Mouse (Mus musculus): Measurements from ENCODE around the gene Fstl3. TPM values are rescaled to one million over a fixed set of nuclear protein-coding genes. Genes with fewer than 3 reads are reported as not detected.

Fstl3 gene
- total and polyA plus RNA-seq, 2 experiments from 2014 or later, result 13.2 to 28.0 TPM

- DNase-seq (ENCODE audit: low spot score) (no peak), ATAC-seq (ENCODE audit: insufficient read depth, low read depth) (no peak)
- 60% methylated on average over 17 of the region's 17 CpGs for WGBS
- Histone ChIP-seq H3K9ac (replicated peaks; ENCODE audit: low read depth, low read length) (no peak overlapping the region), H3K4me1 (ENCODE audit: control insufficient read depth, insufficient read depth) (peaks cover 3% of the 10 kb centered on the region; the same call in 1 of the 2 replicates), H3K27me3 (ENCODE audit: control insufficient read depth, insufficient read depth, low read length) (no peaks in the 10 kb centered on the region), H3K9me3 (replicated peaks; ENCODE audit: control insufficient read depth, low read length) (no peaks in the 10 kb centered on the region), H3K27ac (ENCODE audit: low read depth) (no peak overlapping the region; the same call in 1 of the 2 replicates), H3K4me2 (ENCODE audit: low read depth, low read length) (no peak overlapping the region), H3K4me3 (ENCODE audit: low read depth, low read length) (no peak overlapping the region), H3K36me3 (replicated peaks; ENCODE audit: control insufficient read depth, insufficient read depth, low read length) (peaks cover 11% of the 10 kb centered on the region)
- TF ChIP-seq CTCF (IDR thresholded peaks at IDR 0.05; ENCODE audit: low read depth) (no peak), EP300 (IDR thresholded peaks at IDR 0.05; ENCODE audit: low read depth) (no peak)
Observed at GRCm38 (mm10) chr10:79822372-79822771, 45.3 kb downstream of the Fstl3 start.

- DNase-seq (ENCODE audit: low spot score), result no peak
- H3K4me1 ChIP-seq (ENCODE audit: control insufficient read depth, insufficient read depth), result peaks cover 3% of the 10 kb centered on the region; the same call in 1 of the 2 replicates
- peaks cover 11% of the 10 kb centered on the region for H3K36me3 ChIP-seq (replicated peaks; ENCODE audit: control insufficient read depth, insufficient read depth, low read length)
- 74% methylated on average over 6 of the region's 6 CpGs for WGBS
- no peak overlapping the region for H3K4me3 ChIP-seq (ENCODE audit: low read depth, low read length)
- H3K9me3 ChIP-seq (replicated peaks; ENCODE audit: control insufficient read depth, low read length), result no peaks in the 10 kb centered on the region
- no peak for TF ChIP-seq EP300 (IDR thresholded peaks at IDR 0.05; ENCODE audit: low read depth)
- TF ChIP-seq CTCF (IDR thresholded peaks at IDR 0.05; ENCODE audit: low read depth), result no peak
- H3K9ac ChIP-seq (replicated peaks; ENCODE audit: low read depth, low read length), result no peak overlapping the region
- no peak overlapping the region for H3K27ac ChIP-seq (ENCODE audit: low read depth)
- ATAC-seq (ENCODE audit: insufficient read depth, low read depth), result no peak
- H3K27me3 ChIP-seq (ENCODE audit: control insufficient read depth, insufficient read depth, low read length), result no peaks in the 10 kb centered on the region
- no peak overlapping the region for H3K4me2 ChIP-seq (ENCODE audit: low read depth, low read length)
Observed at GRCm38 (mm10) chr10:79823011-79823410, 45.9 kb downstream of the Fstl3 start.

GRCm38 (mm10) chr10:79824413-79824812 is 47.3 kb downstream of the Fstl3 start:
- H3K4me2 ChIP-seq (ENCODE audit: low read depth, low read length), result peak overlapping the region; percentile 40
- ATAC-seq (ENCODE audit: insufficient read depth, low read depth), result peak; percentile 52; the same call in 1 of the 2 replicates

GRCm38 (mm10) chr10:79831583-79831982 is 54.5 kb downstream of the Fstl3 start:
- Histone ChIP-seq H3K9me3 (replicated peaks; ENCODE audit: control insufficient read depth, low read length) (no peaks in the 10 kb centered on the region), H3K27ac (ENCODE audit: low read depth) (no peak overlapping the region), H3K27me3 (ENCODE audit: control insufficient read depth, insufficient read depth, low read length) (no peaks in the 10 kb centered on the region), H3K4me2 (ENCODE audit: low read depth, low read length) (no peak overlapping the region), H3K4me1 (ENCODE audit: control insufficient read depth, insufficient read depth) (0 out of 2 replicates have a peak, but pooled peaks cover 4% of the 10 kb centered on the region), H3K4me3 (ENCODE audit: low read depth, low read length) (no peak overlapping the region), H3K36me3 (replicated peaks; ENCODE audit: control insufficient read depth, insufficient read depth, low read length) (no peaks in the 10 kb centered on the region), H3K9ac (replicated peaks; ENCODE audit: low read depth, low read length) (no peak overlapping the region)
- no peak for ATAC-seq (ENCODE audit: insufficient read depth, low read depth)
- DNase-seq (ENCODE audit: low spot score), result no peak
- TF ChIP-seq CTCF (IDR thresholded peaks at IDR 0.05; ENCODE audit: low read depth), result no peak
- no peak for TF ChIP-seq EP300 (IDR thresholded peaks at IDR 0.05; ENCODE audit: low read depth)
- whole genome bisulfite sequencing, result 78% methylated on average over 3 of the region's 3 CpGs

More at GRCm38 (mm10) chr10:79824413-79824812, 47.3 kb downstream of the Fstl3 start:
- H3K4me1 ChIP-seq (ENCODE audit: control insufficient read depth, insufficient read depth), result peaks cover 3% of the 10 kb centered on the region; the same call in 1 of the 2 replicates
- peak overlapping the region; percentile 67 for H3K27ac ChIP-seq (ENCODE audit: low read depth)
- no peak overlapping the region for H3K4me3 ChIP-seq (ENCODE audit: low read depth, low read length)
- TF ChIP-seq EP300 (IDR thresholded peaks at IDR 0.05; ENCODE audit: low read depth) (no peak), CTCF (IDR thresholded peaks at IDR 0.05; ENCODE audit: low read depth) (no peak)
- no peaks in the 10 kb centered on the region for H3K9me3 ChIP-seq (replicated peaks; ENCODE audit: control insufficient read depth, low read length)
- peaks cover 6% of the 10 kb centered on the region for H3K36me3 ChIP-seq (replicated peaks; ENCODE audit: control insufficient read depth, insufficient read depth, low read length)
- 34% methylated on average over 6 of the region's 6 CpGs for WGBS
- H3K27me3 ChIP-seq (ENCODE audit: control insufficient read depth, insufficient read depth, low read length), result no peaks in the 10 kb centered on the region
- no peak overlapping the region for H3K9ac ChIP-seq (replicated peaks; ENCODE audit: low read depth, low read length)
- peak; percentile 52 for DNase-seq (ENCODE audit: low spot score)

Other genes starting within 250 kb of the Fstl3 start
Only the 30 nearest of the 34 such genes appear.
- gene Theg, start 189.9 kb upstream of the Fstl3 start, total RNA-seq (2014; rRNA removed; ENCODE audit: low replicate concordance), result not detected in 2 replicates
- gene Theg, start 189.9 kb upstream of the Fstl3 start, polyA plus RNA-seq (2015; fragmentation: Nextera tagmentation; extraction: Ambion mirVana), result not detected in 2 replicates
- gene C2cd4c, start 163.2 kb upstream of the Fstl3 start, total RNA-seq (2014; rRNA removed; ENCODE audit: low replicate concordance), result not detected in 2 replicates
- gene C2cd4c, start 163.2 kb upstream of the Fstl3 start, polyA plus RNA-seq (2015; fragmentation: Nextera tagmentation; extraction: Ambion mirVana), result not detected in 2 replicates
- 2.7 and 3.1 TPM in 2 replicates for gene Shc2, start 139.4 kb upstream of the Fstl3 start, total RNA-seq (2014; rRNA removed; ENCODE audit: low replicate concordance)
- gene Shc2, start 139.4 kb upstream of the Fstl3 start, polyA plus RNA-seq (2015; fragmentation: Nextera tagmentation; extraction: Ambion mirVana), result 1.1 and 1.2 TPM in 2 replicates
- gene Odf3l2, start 131.5 kb upstream of the Fstl3 start, total RNA-seq (2014; rRNA removed; ENCODE audit: low replicate concordance), result not detected in 2 replicates
- not detected in 2 replicates for gene Odf3l2, start 131.5 kb upstream of the Fstl3 start, polyA plus RNA-seq (2015; fragmentation: Nextera tagmentation; extraction: Ambion mirVana)
- gene Madcam1, start 112.7 kb upstream of the Fstl3 start, total RNA-seq (2014; rRNA removed; ENCODE audit: low replicate concordance), result not detected in 2 replicates
- gene Madcam1, start 112.7 kb upstream of the Fstl3 start, polyA plus RNA-seq (2015; fragmentation: Nextera tagmentation; extraction: Ambion mirVana), result 1.3 and 1.4 TPM in 2 replicates
- gene Tpgs1, start 107.9 kb upstream of the Fstl3 start, total RNA-seq (2014; rRNA removed; ENCODE audit: low replicate concordance), result 19.7 and 28.3 TPM in 2 replicates
- 43.6 and 45.3 TPM in 2 replicates for gene Tpgs1, start 107.9 kb upstream of the Fstl3 start, polyA plus RNA-seq (2015; fragmentation: Nextera tagmentation; extraction: Ambion mirVana)
- 162 and 183 TPM in 2 replicates for gene Cdc34, start 95.1 kb upstream of the Fstl3 start, total RNA-seq (2014; rRNA removed; ENCODE audit: low replicate concordance)
- gene Cdc34, start 95.1 kb upstream of the Fstl3 start, polyA plus RNA-seq (2015; fragmentation: Nextera tagmentation; extraction: Ambion mirVana), result 115 and 120 TPM in 2 replicates
- 2.4 and 2.5 TPM in 2 replicates for gene Gzmm, start 88.3 kb upstream of the Fstl3 start, total RNA-seq (2014; rRNA removed; ENCODE audit: low replicate concordance)
- 2.1 and 2.8 TPM in 2 replicates for gene Gzmm, start 88.3 kb upstream of the Fstl3 start, polyA plus RNA-seq (2015; fragmentation: Nextera tagmentation; extraction: Ambion mirVana)
- 1,449 and 1,606 TPM in 2 replicates for gene Bsg, start 72.8 kb upstream of the Fstl3 start, total RNA-seq (2014; rRNA removed; ENCODE audit: low replicate concordance)
- gene Bsg, start 72.8 kb upstream of the Fstl3 start, polyA plus RNA-seq (2015; fragmentation: Nextera tagmentation; extraction: Ambion mirVana), result 1,256 and 1,260 TPM in 2 replicates
- gene Hcn2, start 60.6 kb upstream of the Fstl3 start, total RNA-seq (2014; rRNA removed; ENCODE audit: low replicate concordance), result 3.5 and 5.5 TPM in 2 replicates
- gene Hcn2, start 60.6 kb upstream of the Fstl3 start, polyA plus RNA-seq (2015; fragmentation: Nextera tagmentation; extraction: Ambion mirVana), result 0.40 and 0.45 TPM in 2 replicates
- 36.9 and 56.2 TPM in 2 replicates for gene Polrmt, start 30.7 kb upstream of the Fstl3 start, total RNA-seq (2014; rRNA removed; ENCODE audit: low replicate concordance)
- gene Polrmt, start 30.7 kb upstream of the Fstl3 start, polyA plus RNA-seq (2015; fragmentation: Nextera tagmentation; extraction: Ambion mirVana), result 25.1 and 26.3 TPM in 2 replicates
- not detected in 2 replicates for gene Fgf22, start 22.2 kb upstream of the Fstl3 start, total RNA-seq (2014; rRNA removed; ENCODE audit: low replicate concordance)
- gene Fgf22, start 22.2 kb upstream of the Fstl3 start, polyA plus RNA-seq (2015; fragmentation: Nextera tagmentation; extraction: Ambion mirVana), result 0.14 TPM in 1 of 2 replicates, not detected in the other
- gene Rnf126, start 10.3 kb upstream of the Fstl3 start, total RNA-seq (2014; rRNA removed; ENCODE audit: low replicate concordance), result 38.6 and 67.5 TPM in 2 replicates
- gene Rnf126, start 10.3 kb upstream of the Fstl3 start, polyA plus RNA-seq (2015; fragmentation: Nextera tagmentation; extraction: Ambion mirVana), result 35.9 and 37.6 TPM in 2 replicates
- gene Prss57, start 13.7 kb downstream of the Fstl3 start, total RNA-seq (2014; rRNA removed; ENCODE audit: low replicate concordance), result 1.3 and 1.4 TPM in 2 replicates
- not detected in 2 replicates for gene Prss57, start 13.7 kb downstream of the Fstl3 start, polyA plus RNA-seq (2015; fragmentation: Nextera tagmentation; extraction: Ambion mirVana)
- gene Palm, start 16.3 kb downstream of the Fstl3 start, total RNA-seq (2014; rRNA removed; ENCODE audit: low replicate concordance), result 31.2 and 52.3 TPM in 2 replicates
- 39.8 and 44.0 TPM in 2 replicates for gene Palm, start 16.3 kb downstream of the Fstl3 start, polyA plus RNA-seq (2015; fragmentation: Nextera tagmentation; extraction: Ambion mirVana)
- gene Misp, start 43.7 kb downstream of the Fstl3 start, total RNA-seq (2014; rRNA removed; ENCODE audit: low replicate concordance), result not detected in 2 replicates
- 0.08 and 0.41 TPM in 2 replicates for gene Misp, start 43.7 kb downstream of the Fstl3 start, polyA plus RNA-seq (2015; fragmentation: Nextera tagmentation; extraction: Ambion mirVana)
- gene Ptbp1, start 77.2 kb downstream of the Fstl3 start, total RNA-seq (2014; rRNA removed; ENCODE audit: low replicate concordance), result 186 and 196 TPM in 2 replicates
- gene Ptbp1, start 77.2 kb downstream of the Fstl3 start, polyA plus RNA-seq (2015; fragmentation: Nextera tagmentation; extraction: Ambion mirVana), result 39.8 and 40.4 TPM in 2 replicates
- gene Prtn3, start 97.2 kb downstream of the Fstl3 start, total RNA-seq (2014; rRNA removed; ENCODE audit: low replicate concordance), result not detected in 2 replicates
- 0.70 and 0.74 TPM in 2 replicates for gene Prtn3, start 97.2 kb downstream of the Fstl3 start, polyA plus RNA-seq (2015; fragmentation: Nextera tagmentation; extraction: Ambion mirVana)
- 3.2 and 5.9 TPM in 2 replicates for gene Plppr3, start 97.4 kb downstream of the Fstl3 start, total RNA-seq (2014; rRNA removed; ENCODE audit: low replicate concordance)
- 2.5 and 3.0 TPM in 2 replicates for gene Plppr3, start 97.4 kb downstream of the Fstl3 start, polyA plus RNA-seq (2015; fragmentation: Nextera tagmentation; extraction: Ambion mirVana)
- gene Elane, start 109.0 kb downstream of the Fstl3 start, total RNA-seq (2014; rRNA removed; ENCODE audit: low replicate concordance), result not detected in 2 replicates
- gene Elane, start 109.0 kb downstream of the Fstl3 start, polyA plus RNA-seq (2015; fragmentation: Nextera tagmentation; extraction: Ambion mirVana), result not detected in 2 replicates
- gene Cfd, start 113.6 kb downstream of the Fstl3 start, total RNA-seq (2014; rRNA removed; ENCODE audit: low replicate concordance), result 0.19 TPM in 1 of 2 replicates, not detected in the other
- gene Cfd, start 113.6 kb downstream of the Fstl3 start, polyA plus RNA-seq (2015; fragmentation: Nextera tagmentation; extraction: Ambion mirVana), result 0.22 TPM in 1 of 2 replicates, not detected in the other
- gene Med16, start 131.7 kb downstream of the Fstl3 start, total RNA-seq (2014; rRNA removed; ENCODE audit: low replicate concordance), result 64.7 and 77.6 TPM in 2 replicates
- gene Med16, start 131.7 kb downstream of the Fstl3 start, polyA plus RNA-seq (2015; fragmentation: Nextera tagmentation; extraction: Ambion mirVana), result 30.9 and 36.2 TPM in 2 replicates
- not detected in 2 replicates for gene Gm26602, start 133.6 kb downstream of the Fstl3 start, total RNA-seq (2014; rRNA removed; ENCODE audit: low replicate concordance)
- gene Gm26602, start 133.6 kb downstream of the Fstl3 start, polyA plus RNA-seq (2015; fragmentation: Nextera tagmentation; extraction: Ambion mirVana), result 4.0 and 6.0 TPM in 2 replicates
- gene Kiss1r, start 139.7 kb downstream of the Fstl3 start, total RNA-seq (2014; rRNA removed; ENCODE audit: low replicate concordance), result not detected in 2 replicates
- gene Kiss1r, start 139.7 kb downstream of the Fstl3 start, polyA plus RNA-seq (2015; fragmentation: Nextera tagmentation; extraction: Ambion mirVana), result 0.45 and 0.57 TPM in 2 replicates
- 40.9 and 58.4 TPM in 2 replicates for gene R3hdm4, start 143.9 kb downstream of the Fstl3 start, total RNA-seq (2014; rRNA removed; ENCODE audit: low replicate concordance)
- gene R3hdm4, start 143.9 kb downstream of the Fstl3 start, polyA plus RNA-seq (2015; fragmentation: Nextera tagmentation; extraction: Ambion mirVana), result 104 and 107 TPM in 2 replicates
- gene Arid3a, start 149.8 kb downstream of the Fstl3 start, total RNA-seq (2014; rRNA removed; ENCODE audit: low replicate concordance), result 5.3 and 5.6 TPM in 2 replicates
- 0.65 and 0.77 TPM in 2 replicates for gene Arid3a, start 149.8 kb downstream of the Fstl3 start, polyA plus RNA-seq (2015; fragmentation: Nextera tagmentation; extraction: Ambion mirVana)
- 29.3 and 51.5 TPM in 2 replicates for gene Wdr18, start 182.9 kb downstream of the Fstl3 start, total RNA-seq (2014; rRNA removed; ENCODE audit: low replicate concordance)
- gene Wdr18, start 182.9 kb downstream of the Fstl3 start, polyA plus RNA-seq (2015; fragmentation: Nextera tagmentation; extraction: Ambion mirVana), result 54.3 and 58.4 TPM in 2 replicates
- not detected in 2 replicates for gene Grin3b, start 193.4 kb downstream of the Fstl3 start, total RNA-seq (2014; rRNA removed; ENCODE audit: low replicate concordance)
- 0.29 and 0.34 TPM in 2 replicates for gene Grin3b, start 193.4 kb downstream of the Fstl3 start, polyA plus RNA-seq (2015; fragmentation: Nextera tagmentation; extraction: Ambion mirVana)
- gene Tmem259, start 207.1 kb downstream of the Fstl3 start, total RNA-seq (2014; rRNA removed; ENCODE audit: low replicate concordance), result 162 and 182 TPM in 2 replicates
- gene Tmem259, start 207.1 kb downstream of the Fstl3 start, polyA plus RNA-seq (2015; fragmentation: Nextera tagmentation; extraction: Ambion mirVana), result 18.0 and 18.1 TPM in 2 replicates
- gene Cnn2, start 211.3 kb downstream of the Fstl3 start, total RNA-seq (2014; rRNA removed; ENCODE audit: low replicate concordance), result 142 and 158 TPM in 2 replicates
- 126 and 149 TPM in 2 replicates for gene Cnn2, start 211.3 kb downstream of the Fstl3 start, polyA plus RNA-seq (2015; fragmentation: Nextera tagmentation; extraction: Ambion mirVana)

Data from heart, postnatal 0 days (tissue).